Mouse (Mus musculus) forebrain, embryonic 15.5 days (tissue): ENCODE results near the gene Sema4d. TPM values are rescaled to one million over a fixed set of nuclear protein-coding genes. Genes with fewer than 3 reads are reported as not detected.
"Not testable (repeated sequence)": the region's sequence is repeated elsewhere in the genome, so short reads cannot be mapped to it uniquely, and the experiment has no call there.

Experiments
- ATAC-seq: fragments of 200-750 bp; cut with Nextera tagmentation; replicated peaks from 2 replicates; pipeline ENCODE4 v1.8.0; 2017; ENCODE audit warnings: mild to moderate bottlenecking, moderate TSS enrichment, moderate library complexity
- H3K27ac ChIP-seq: fragments of 300-500 bp; sonication (generic); replicated peaks from 2 replicates; pipeline ENCODE4 v1.5.1; 2015; ENCODE audit warnings: mild to moderate bottlenecking, inconsistent platforms
- H3K27me3 ChIP-seq: fragments of 300-500 bp; sonication (generic); 2 replicates; pipeline ENCODE4 v1.6.1; 2015; ENCODE audit warnings: inconsistent platforms
- H3K36me3 ChIP-seq: fragments of 300-500 bp; sonication (generic); 2 replicates; pipeline ENCODE4 v1.6.1; 2015; ENCODE audit warnings: mild to moderate bottlenecking, inconsistent platforms
- H3K4me1 ChIP-seq: fragments of 300-500 bp; sonication (generic); 2 replicates; pipeline ENCODE4 v1.6.1; 2015; ENCODE audit warnings: inconsistent platforms
- H3K4me2 ChIP-seq: fragments of 300-500 bp; sonication (generic); replicated peaks from 2 replicates; pipeline ENCODE4 v1.6.1; 2015; ENCODE audit warnings: mild to moderate bottlenecking, inconsistent platforms
- H3K4me3 ChIP-seq: fragments of 300-500 bp; sonication (generic); 2 replicates; pipeline ENCODE4 v1.5.1; 2015; ENCODE audit warnings: mild to moderate bottlenecking, inconsistent platforms
- H3K9ac ChIP-seq: fragments of 300-500 bp; sonication (generic); replicated peaks from 2 replicates; pipeline ENCODE4 v1.6.1; 2015; ENCODE audit warnings: mild to moderate bottlenecking, inconsistent platforms
- H3K9me3 ChIP-seq: fragments of 300-500 bp; sonication (generic); 2 replicates; pipeline ENCODE4 v1.6.1; 2016; ENCODE audit warnings: inconsistent platforms
- WGBS: fragments of 180-500 bp; shearing (Covaris S2); methylation state at CpG from one replicate; pipeline ENCODE4 v1.1.7; 2015; ENCODE audit warnings: mixed read lengths; 5-methylcytosine and 5-hydroxymethylcytosine counted together
- polyA plus RNA-seq: library from polyadenylated mRNA; unstranded; fragments of >200 nt; fragmentation: Nextera tagmentation; extraction: Ambion mirVana; gene quantifications from 2 replicates; pipeline ENCODE4 v1.2.1, GENCODE M21; 2015

Sema4d gene
- polyA plus RNA-seq, 1 experiment from 2014 or later: 20.7 TPM

GRCm38 (mm10) chr13:51677041-51677440 lies 116.5 kb downstream of the Sema4d start:
- H3K4me2 ChIP-seq: no peak overlapping the region
- no peaks in the 10 kb centered on the region for H3K4me1 ChIP-seq
- H3K36me3 ChIP-seq: peaks cover 75% of the 10 kb centered on the region
- H3K9ac ChIP-seq: no peak overlapping the region
- WGBS: 97% methylated on average over 12 of the region's 12 CpGs
- no peak for ATAC-seq
- H3K4me3 ChIP-seq: no peak overlapping the region
- H3K9me3 ChIP-seq: no peaks in the 10 kb centered on the region
- H3K27me3 ChIP-seq: no peaks in the 10 kb centered on the region
- no peak overlapping the region for H3K27ac ChIP-seq

- no peaks in the 10 kb centered on the region for H3K4me1 ChIP-seq
- no peaks in the 10 kb centered on the region for H3K27me3 ChIP-seq
- no peak for ATAC-seq
- H3K4me3 ChIP-seq: no peak overlapping the region
- H3K27ac ChIP-seq: no peak overlapping the region
- WGBS: 70% methylated on average over 4 of the region's 4 CpGs
- H3K4me2 ChIP-seq: no peak overlapping the region
- peaks cover 73% of the 10 kb centered on the region for H3K36me3 ChIP-seq
- H3K9ac ChIP-seq: no peak overlapping the region
- no peaks in the 10 kb centered on the region for H3K9me3 ChIP-seq
Measured at GRCm38 (mm10) chr13:51676641-51677040, 116.9 kb downstream of the Sema4d start.

- not testable (repeated sequence) for H3K4me3 ChIP-seq, H3K4me1 ChIP-seq, H3K27me3 ChIP-seq, ATAC-seq, H3K27ac ChIP-seq, H3K9me3 ChIP-seq, H3K9ac ChIP-seq, H3K4me2 ChIP-seq
- H3K36me3 ChIP-seq: peaks cover 69% of the 10 kb centered on the region
- WGBS: 92% methylated on average over 12 of the region's 12 CpGs
Measured at GRCm38 (mm10) chr13:51668195-51668594, 125.4 kb downstream of the Sema4d start.

- no peaks in the 10 kb centered on the region for H3K27me3 ChIP-seq
- ATAC-seq: no peak
- H3K36me3 ChIP-seq: peaks cover 84% of the 10 kb centered on the region
- no peak overlapping the region for H3K27ac ChIP-seq
- no peaks in the 10 kb centered on the region for H3K9me3 ChIP-seq
- no peak overlapping the region for H3K4me3 ChIP-seq
- 97% methylated on average over 2 of the region's 2 CpGs for WGBS
- H3K4me2 ChIP-seq: no peak overlapping the region
- H3K9ac ChIP-seq: no peak overlapping the region
- H3K4me1 ChIP-seq: no peaks in the 10 kb centered on the region
Measured at GRCm38 (mm10) chr13:51663561-51663960, 130.0 kb downstream of the Sema4d start.

GRCm38 (mm10) chr13:51659573-51659972 lies 134.0 kb downstream of the Sema4d start:
- no peaks in the 10 kb centered on the region for H3K9me3 ChIP-seq
- 95% methylated on average over 7 of the region's 7 CpGs for WGBS
- no peak overlapping the region for H3K4me2 ChIP-seq
- no peak overlapping the region for H3K4me3 ChIP-seq
- H3K4me1 ChIP-seq: no peaks in the 10 kb centered on the region
- no peak for ATAC-seq
- no peak overlapping the region for H3K9ac ChIP-seq
- peaks cover 87% of the 10 kb centered on the region for H3K36me3 ChIP-seq
- H3K27me3 ChIP-seq: no peaks in the 10 kb centered on the region
- H3K27ac ChIP-seq: no peak overlapping the region

GRCm38 (mm10) chr13:51658094-51658493 lies 135.5 kb downstream of the Sema4d start:
- H3K36me3 ChIP-seq: peaks cover 80% of the 10 kb centered on the region
- H3K27me3 ChIP-seq: no peaks in the 10 kb centered on the region
- no peak for ATAC-seq
- no peak overlapping the region for H3K27ac ChIP-seq
- H3K9me3 ChIP-seq: no peaks in the 10 kb centered on the region
- no peak overlapping the region for H3K9ac ChIP-seq
- no peak overlapping the region for H3K4me2 ChIP-seq
- 95% methylated on average over 3 of the region's 3 CpGs for WGBS
- H3K4me1 ChIP-seq: no peaks in the 10 kb centered on the region
- H3K4me3 ChIP-seq: no peak overlapping the region

GRCm38 (mm10) chr13:51656516-51657235 lies 136.9 kb downstream of the Sema4d start:
- H3K27ac ChIP-seq: no peak overlapping the region
- 95% methylated on average over 13 of the region's 13 CpGs for WGBS
- peaks cover 67% of the 10 kb centered on the region for H3K36me3 ChIP-seq

GRCm38 (mm10) chr13:51653961-51654360 lies 139.6 kb downstream of the Sema4d start:
- no peak overlapping the region for H3K4me3 ChIP-seq
- no peak overlapping the region for H3K9ac ChIP-seq
- ATAC-seq: no peak
- no peaks in the 10 kb centered on the region for H3K27me3 ChIP-seq
- no peaks in the 10 kb centered on the region for H3K9me3 ChIP-seq
- no peak overlapping the region for H3K4me2 ChIP-seq
- H3K27ac ChIP-seq: no peak overlapping the region
- 93% methylated on average over 9 of the region's 9 CpGs for WGBS
- peaks cover 14% of the 10 kb centered on the region for H3K4me1 ChIP-seq
- peaks cover 43% of the 10 kb centered on the region for H3K36me3 ChIP-seq

More at GRCm38 (mm10) chr13:51656516-51657235, 136.9 kb downstream of the Sema4d start:
- Histone ChIP-seq H3K9ac (no peak overlapping the region), H3K4me1 (peaks cover 8% of the 10 kb centered on the region), H3K9me3 (no peaks in the 10 kb centered on the region), H3K4me2 (no peak overlapping the region), H3K4me3 (no peak overlapping the region), H3K27me3 (no peaks in the 10 kb centered on the region)
- no peak for ATAC-seq

- H3K9ac ChIP-seq: no peak overlapping the region
Measured at GRCm38 (mm10) chr13:51653159-51653558, 140.4 kb downstream of the Sema4d start.

GRCm38 (mm10) chr13:51651408-51652064 lies 142.0 kb downstream of the Sema4d start, which contains the start of gene Secisbp2:
Secisbp2 (plus strand) TSS chr13:51651697.
- peak within 1 kb of the TSS; percentile 78 for H3K4me3 ChIP-seq
- ATAC-seq: peak; percentile 98
- peaks cover 20% of the 10 kb centered on the region for H3K36me3 ChIP-seq
- no peaks in the 10 kb centered on the region for H3K27me3 ChIP-seq
- under 1% methylated on average over 69 of the region's 69 CpGs for WGBS
- H3K9me3 ChIP-seq: no peaks in the 10 kb centered on the region
- H3K27ac ChIP-seq: peak within 1 kb of the TSS; percentile 94
- peak within 1 kb of the TSS; percentile 87 for H3K9ac ChIP-seq
- H3K4me2 ChIP-seq: peak within 1 kb of the TSS; percentile 80
- H3K4me1 ChIP-seq: peaks cover 26% of the 10 kb centered on the region

More at GRCm38 (mm10) chr13:51653159-51653558, 140.4 kb downstream of the Sema4d start:
- Histone ChIP-seq H3K4me1 (peaks cover 14% of the 10 kb centered on the region), H3K9me3 (no peaks in the 10 kb centered on the region), H3K4me3 (no peak overlapping the region), H3K36me3 (peaks cover 36% of the 10 kb centered on the region), H3K27ac (no peak overlapping the region), H3K4me2 (no peak overlapping the region), H3K27me3 (no peaks in the 10 kb centered on the region)
- WGBS: 95% methylated on average over 6 of the region's 6 CpGs
- no peak for ATAC-seq

GRCm38 (mm10) chr13:51649740-51650139 lies 143.8 kb downstream of the Sema4d start:
- no peaks in the 10 kb centered on the region for H3K27me3 ChIP-seq
- no peak overlapping the region for H3K9ac ChIP-seq
- H3K4me2 ChIP-seq: no peak overlapping the region
- no peak overlapping the region for H3K27ac ChIP-seq
- H3K9me3 ChIP-seq: no peaks in the 10 kb centered on the region
- whole genome bisulfite sequencing: 60% methylated on average over 1 of the region's 1 CpGs
- peaks cover 35% of the 10 kb centered on the region for H3K4me1 ChIP-seq
- H3K36me3 ChIP-seq: peaks cover 5% of the 10 kb centered on the region; the same call in 1 of the 2 replicates
- no peak for ATAC-seq
- H3K4me3 ChIP-seq: no peak overlapping the region

- Histone ChIP-seq H3K27ac (no peak overlapping the region), H3K27me3 (no peaks in the 10 kb centered on the region), H3K9ac (no peak overlapping the region), H3K4me2 (no peak overlapping the region), H3K4me1 (peaks cover 35% of the 10 kb centered on the region), H3K36me3 (no peaks in the 10 kb centered on the region), H3K9me3 (no peaks in the 10 kb centered on the region), H3K4me3 (no peak overlapping the region)
- WGBS: 87% methylated on average over 4 of the region's 4 CpGs
- ATAC-seq: no peak
Measured at GRCm38 (mm10) chr13:51648237-51648636, 145.3 kb downstream of the Sema4d start.
